Mouse (Mus musculus) frontal cortex, postnatal 10 days (tissue): Measurements from ENCODE around the gene Aff3.

Experiments
- DNase-seq, 2 experiments: peaks; one replicate each; pipeline ENCODE4 v3.0.0; 2022; ENCODE audit warnings: low spot score in 2 of 2, mixed read lengths in 1 of 2

Aff3 gene

GRCm38 (mm10) chr1:38181020-38181550, 483.7 kb downstream of the Aff3 start:
- no peak for DNase-seq

- no peak for DNase-seq
Observed at GRCm38 (mm10) chr1:38178929-38179328, 485.8 kb downstream of the Aff3 start.

GRCm38 (mm10) chr1:38176077-38176476, 488.7 kb downstream of the Aff3 start:
- no peak for DNase-seq

- no peak for DNase-seq
Observed at GRCm38 (mm10) chr1:38171874-38172273, 492.9 kb downstream of the Aff3 start.

- no peak for DNase-seq
Observed at GRCm38 (mm10) chr1:38165696-38166095, 499.1 kb downstream of the Aff3 start.

GRCm38 (mm10) chr1:38150086-38150485, 514.7 kb downstream of the Aff3 start:
- no peak for DNase-seq

- no peak for DNase-seq
Observed at GRCm38 (mm10) chr1:38146008-38146407, 518.7 kb downstream of the Aff3 start.

GRCm38 (mm10) chr1:38141371-38141770, 523.4 kb downstream of the Aff3 start:
- DNase-seq = no peak

- DNase-seq = no peak
Observed at GRCm38 (mm10) chr1:38140911-38141310, 523.8 kb downstream of the Aff3 start.

- no peak for DNase-seq
Observed at GRCm38 (mm10) chr1:38139396-38139795, 525.4 kb downstream of the Aff3 start.

GRCm38 (mm10) chr1:38132942-38133341, 531.8 kb downstream of the Aff3 start:
- DNase-seq = no peak

GRCm38 (mm10) chr1:38130715-38131483, 533.9 kb downstream of the Aff3 start:
- no peak for DNase-seq

- peak; percentile 95 for DNase-seq
Observed at GRCm38 (mm10) chr1:38129501-38130267, 535.1 kb downstream of the Aff3 start, which contains the start of gene Rev1. TSS of gene Rev1 (minus strand) at chr1:38129801.

- peak; percentile 26 to 62 for DNase-seq
Observed at GRCm38 (mm10) chr1:38128919-38129436, 535.8 kb downstream of the Aff3 start.
